Mouse (Mus musculus): ENCODE results near the gene Zfp128. TPM values are rescaled to one million over a fixed set of nuclear protein-coding genes. Genes with fewer than 3 reads are reported as not detected.
"Not testable (repeated sequence)": the region's sequence is repeated elsewhere in the genome, so short reads cannot be mapped to it uniquely, and the experiment has no call there.

Gene Zfp128
- polyA plus RNA-seq, 1 experiment from 2014 or later = 3.8 TPM

DNA sequence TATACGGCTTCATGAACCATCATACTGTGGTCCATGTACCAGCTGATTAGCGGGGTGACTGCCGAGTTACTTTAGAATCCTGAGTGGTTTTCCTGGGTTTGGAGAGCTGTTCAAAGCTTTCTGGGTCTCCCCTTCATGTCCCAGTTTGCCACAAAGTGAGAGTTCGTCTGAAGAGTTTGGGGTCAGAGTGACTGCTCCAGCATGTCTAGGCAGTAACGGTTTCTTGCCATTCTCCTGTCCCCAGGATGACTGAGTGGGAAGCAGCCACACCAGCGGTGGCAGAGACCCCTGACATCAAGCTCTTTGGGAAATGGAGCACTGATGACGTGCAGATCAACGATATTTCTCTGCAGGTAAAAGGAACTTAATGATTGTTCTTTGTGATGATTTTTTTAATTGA lies 41.8 kb downstream of the Zfp128 start:
- WGBS = 3% methylated on average over 8 of the region's 8 CpGs
- Histone ChIP-seq H3K27me3 (ENCODE audit: control insufficient read depth, insufficient read depth, low read length) (no peaks in the 10 kb centered on the region), H3K4me1 (ENCODE audit: control insufficient read depth in 2 of 2, insufficient read depth in 2 of 2, low read length in 2 of 2) (peaks cover 4 to 13% of the 10 kb centered on the region in 2 experiments; a peak in 3 of 4 replicates), H3K4me3 (ENCODE audit: control insufficient read depth in 1 of 2, insufficient read depth in 1 of 2, low read depth in 1 of 2, low read length in 2 of 2) (peak overlapping the region; percentile 83 to 86), H3K9ac (ENCODE audit: low read length) (peak overlapping the region; percentile 91), H3K27ac (replicated peaks in 1 of 2; ENCODE audit: control insufficient read depth in 1 of 2, insufficient read depth in 1 of 2, low read depth in 2 of 2, low read length in 2 of 2) (peak overlapping the region in 1 of 2 experiments; percentile 31; a peak in 1 of 4 replicates), H3K9me3 (ENCODE audit: control insufficient read depth, low read length) (no peaks in the 10 kb centered on the region), H3K36me3 (ENCODE audit: control insufficient read depth, insufficient read depth, low read length) (peaks cover 43% of the 10 kb centered on the region), H3K4me2 (ENCODE audit: low read length) (peak overlapping the region; percentile 87)
- no peak for ATAC-seq (ENCODE audit: insufficient number of reproducible peaks, insufficient read depth, low FRiP score, low read depth)

DNA sequence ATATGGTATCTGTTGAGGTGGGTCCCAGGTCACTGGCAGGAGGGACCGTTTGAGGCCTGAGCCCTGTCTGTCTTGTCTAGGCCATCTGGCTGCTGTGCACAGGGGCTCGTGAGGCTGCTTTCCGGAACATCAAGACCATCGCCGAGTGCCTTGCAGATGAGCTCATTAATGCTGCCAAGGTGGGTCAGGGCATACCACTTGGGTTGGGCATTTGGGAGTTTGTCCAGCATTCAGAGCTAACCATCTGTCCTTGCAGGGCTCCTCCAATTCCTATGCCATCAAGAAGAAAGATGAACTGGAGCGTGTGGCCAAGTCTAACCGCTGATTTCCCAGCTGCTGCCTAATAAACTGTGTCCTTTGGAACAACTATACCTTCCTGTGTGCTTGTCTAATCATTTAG lies 45.3 kb downstream of the Zfp128 start:
- H3K4me1 ChIP-seq (ENCODE audit: control insufficient read depth in 2 of 2, insufficient read depth in 2 of 2, low read length in 2 of 2) = peaks cover 6 to 17% of the 10 kb centered on the region in 2 experiments; a peak in 3 of 4 replicates
- no peak overlapping the region for H3K4me2 ChIP-seq (ENCODE audit: low read length)
- no peak for ATAC-seq (ENCODE audit: insufficient number of reproducible peaks, insufficient read depth, low FRiP score, low read depth)
- no peaks in the 10 kb centered on the region for H3K27me3 ChIP-seq (ENCODE audit: control insufficient read depth, insufficient read depth, low read length)
- 79% methylated on average over 7 of the region's 7 CpGs for WGBS
- peaks cover 43% of the 10 kb centered on the region for H3K36me3 ChIP-seq (ENCODE audit: control insufficient read depth, insufficient read depth, low read length)
- no peak overlapping the region for H3K4me3 ChIP-seq (ENCODE audit: control insufficient read depth in 1 of 2, insufficient read depth in 1 of 2, low read depth in 1 of 2, low read length in 2 of 2)
- H3K27ac ChIP-seq (replicated peaks in 1 of 2; ENCODE audit: control insufficient read depth in 1 of 2, insufficient read depth in 1 of 2, low read depth in 2 of 2, low read length in 2 of 2) = no peak overlapping the region
- no peaks in the 10 kb centered on the region for H3K9me3 ChIP-seq (ENCODE audit: control insufficient read depth, low read length)
- no peak overlapping the region for H3K9ac ChIP-seq (ENCODE audit: low read length)

DNA sequence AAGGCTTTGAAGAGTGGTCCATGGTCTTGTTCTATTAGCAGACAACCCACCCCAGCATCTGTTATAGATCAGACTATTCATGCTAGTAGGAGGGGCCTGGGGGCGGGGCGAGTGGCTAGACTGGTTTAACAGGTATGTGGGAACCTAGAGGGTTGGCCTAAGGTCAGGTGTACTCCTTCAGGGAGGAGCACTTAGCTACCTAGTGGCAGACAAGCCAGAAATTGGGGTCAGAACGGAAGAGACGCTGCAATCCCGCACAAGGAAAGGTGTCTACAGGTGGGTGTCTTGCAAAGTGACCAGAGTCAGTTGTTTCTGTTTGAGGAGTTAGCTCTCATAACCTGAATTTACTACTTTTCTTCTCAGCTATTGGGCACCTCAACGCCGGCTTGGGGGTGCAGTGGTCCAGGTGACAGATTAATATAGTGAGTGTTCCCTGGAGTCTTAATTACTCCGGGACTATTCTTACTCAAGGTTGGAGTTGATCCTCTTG lies 46.3 kb downstream of the Zfp128 start, which contains the start of gene Rnf225:
Gene Rnf225, plus strand, starts transcription at position 226 of the 490 bp plus-strand sequence.
- H3K27ac ChIP-seq (replicated peaks in 1 of 2; ENCODE audit: control insufficient read depth in 1 of 2, insufficient read depth in 1 of 2, low read depth in 2 of 2, low read length in 2 of 2) = no peak within 1 kb of the TSS
- ATAC-seq (ENCODE audit: insufficient number of reproducible peaks, insufficient read depth, low FRiP score, low read depth) = no peak

DNA sequence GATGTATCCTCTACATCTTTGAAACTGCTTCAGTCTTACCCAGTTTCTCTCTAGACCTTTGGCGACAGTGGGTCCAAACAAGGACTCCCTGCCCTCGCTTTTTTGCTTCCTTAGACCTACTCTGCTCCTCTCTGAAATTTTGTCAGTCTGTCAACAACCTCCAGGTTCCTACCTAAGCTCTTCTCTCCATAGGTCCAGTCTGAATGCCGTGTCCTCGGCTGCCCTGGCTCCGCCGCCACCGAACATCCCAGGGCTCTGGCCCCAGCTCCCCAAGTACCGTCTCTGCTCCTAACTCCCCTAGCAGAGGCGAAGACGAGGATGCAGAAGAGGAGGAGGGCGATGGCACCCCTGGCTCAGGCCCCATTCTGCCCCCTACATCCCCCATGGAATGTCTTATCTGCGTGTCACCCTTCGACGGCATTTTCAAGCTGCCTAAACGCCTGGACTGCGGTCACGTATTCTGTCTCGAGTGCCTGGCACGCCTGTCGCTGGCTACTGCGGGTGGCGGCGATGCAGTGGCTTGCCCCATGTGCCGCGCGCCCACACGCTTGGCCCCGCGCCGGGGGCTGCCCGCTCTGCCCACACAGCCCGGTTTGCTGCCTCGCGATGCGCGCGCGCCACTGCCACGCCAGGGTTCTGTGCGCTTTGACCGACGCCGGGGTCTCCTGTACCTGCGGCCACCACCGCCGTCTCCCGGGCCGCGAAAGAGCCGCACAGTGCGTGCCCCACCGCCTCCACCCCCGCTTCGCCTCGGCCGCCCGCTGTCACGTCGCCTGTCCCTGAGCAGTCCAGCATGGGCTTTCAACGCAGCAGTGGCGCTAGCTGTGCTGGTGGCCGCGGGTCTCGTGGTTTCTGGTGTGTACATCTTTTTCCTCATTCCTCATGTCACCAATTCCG lies 47.0 kb downstream of the Zfp128 start:
- peak; percentile 18 for ATAC-seq (ENCODE audit: insufficient number of reproducible peaks, insufficient read depth, low FRiP score, low read depth)
- Histone ChIP-seq H3K27ac (replicated peaks in 1 of 2; ENCODE audit: control insufficient read depth in 1 of 2, insufficient read depth in 1 of 2, low read depth in 2 of 2, low read length in 2 of 2) (no peak overlapping the region), H3K4me1 (ENCODE audit: control insufficient read depth in 2 of 2, insufficient read depth in 2 of 2, low read length in 2 of 2) (peaks cover 4 to 14% of the 10 kb centered on the region in 2 experiments; a peak in 3 of 4 replicates), H3K4me3 (ENCODE audit: control insufficient read depth in 1 of 2, insufficient read depth in 1 of 2, low read depth in 1 of 2, low read length in 2 of 2) (peak overlapping the region; percentile 39 to 45), H3K9ac (ENCODE audit: low read length) (peak overlapping the region; percentile 74), H3K4me2 (ENCODE audit: low read length) (peak overlapping the region; percentile 87), H3K36me3 (ENCODE audit: control insufficient read depth, insufficient read depth, low read length) (peaks cover 43% of the 10 kb centered on the region), H3K27me3 (ENCODE audit: control insufficient read depth, insufficient read depth, low read length) (no peaks in the 10 kb centered on the region), H3K9me3 (ENCODE audit: control insufficient read depth, low read length) (no peaks in the 10 kb centered on the region)
- 4% methylated on average over 65 of the region's 65 CpGs for WGBS

More for the DNA sequence above, 46.3 kb downstream of the Zfp128 start, which contains the start of gene Rnf225:
- H3K4me1 ChIP-seq (ENCODE audit: control insufficient read depth in 2 of 2, insufficient read depth in 2 of 2, low read length in 2 of 2) = peaks cover 6 to 17% of the 10 kb centered on the region in 2 experiments; a peak in 3 of 4 replicates
- peak within 1 kb of the TSS; percentile 74 for H3K9ac ChIP-seq (ENCODE audit: low read length)
- no peaks in the 10 kb centered on the region for H3K9me3 ChIP-seq (ENCODE audit: control insufficient read depth, low read length)
- peak within 1 kb of the TSS; percentile 87 for H3K4me2 ChIP-seq (ENCODE audit: low read length)
- no peaks in the 10 kb centered on the region for H3K27me3 ChIP-seq (ENCODE audit: control insufficient read depth, insufficient read depth, low read length)
- peak within 1 kb of the TSS; percentile 39 to 45 for H3K4me3 ChIP-seq (ENCODE audit: control insufficient read depth in 1 of 2, insufficient read depth in 1 of 2, low read depth in 1 of 2, low read length in 2 of 2)
- H3K36me3 ChIP-seq (ENCODE audit: control insufficient read depth, insufficient read depth, low read length) = peaks cover 43% of the 10 kb centered on the region
- WGBS = 29% methylated on average over 8 of the region's 8 CpGs

DNA sequence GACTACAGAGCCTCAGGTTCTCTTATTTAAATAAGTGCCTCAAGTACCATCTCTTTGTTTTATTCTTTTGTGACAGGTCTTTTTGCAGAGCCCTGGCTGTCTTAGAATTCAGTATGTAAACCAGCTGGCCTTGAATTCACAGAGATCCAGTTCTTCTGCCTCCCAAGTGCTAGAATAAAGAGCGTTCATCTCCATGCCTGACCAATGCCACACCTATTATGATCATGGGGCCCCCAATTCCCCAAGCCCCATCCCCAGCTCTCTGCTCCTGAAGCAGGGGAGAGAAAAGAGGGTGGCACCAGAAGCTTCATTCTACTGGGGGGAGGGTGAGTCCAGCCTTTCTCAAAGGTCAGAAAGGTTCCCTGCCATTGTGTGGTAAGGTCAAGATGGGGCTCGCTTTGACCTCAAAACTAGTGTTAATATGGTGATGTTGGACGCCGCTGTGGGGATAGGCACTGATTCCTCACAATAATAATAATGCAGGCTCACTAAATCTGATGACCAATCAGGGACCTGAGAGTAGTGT lies 52.7 kb downstream of the Zfp128 start:
- no peaks in the 10 kb centered on the region for H3K36me3 ChIP-seq (ENCODE audit: control insufficient read depth, insufficient read depth, low read length)
- no peaks in the 10 kb centered on the region for H3K27me3 ChIP-seq (ENCODE audit: control insufficient read depth, insufficient read depth, low read length)
- no peak for ATAC-seq (ENCODE audit: insufficient number of reproducible peaks, insufficient read depth, low FRiP score, low read depth)
- H3K27ac ChIP-seq (replicated peaks in 1 of 2; ENCODE audit: control insufficient read depth in 1 of 2, insufficient read depth in 1 of 2, low read depth in 2 of 2, low read length in 2 of 2) = no peak overlapping the region
- no peak overlapping the region for H3K9ac ChIP-seq (ENCODE audit: low read length)
- 76% methylated on average over 4 of the region's 4 CpGs for WGBS
- H3K9me3 ChIP-seq (ENCODE audit: control insufficient read depth, low read length) = no peaks in the 10 kb centered on the region
- no peak overlapping the region for H3K4me2 ChIP-seq (ENCODE audit: low read length)
- H3K4me3 ChIP-seq (ENCODE audit: control insufficient read depth in 1 of 2, insufficient read depth in 1 of 2, low read depth in 1 of 2, low read length in 2 of 2) = no peak overlapping the region
- no peaks in the 10 kb centered on the region for H3K4me1 ChIP-seq (ENCODE audit: control insufficient read depth in 2 of 2, insufficient read depth in 2 of 2, low read length in 2 of 2)

DNA sequence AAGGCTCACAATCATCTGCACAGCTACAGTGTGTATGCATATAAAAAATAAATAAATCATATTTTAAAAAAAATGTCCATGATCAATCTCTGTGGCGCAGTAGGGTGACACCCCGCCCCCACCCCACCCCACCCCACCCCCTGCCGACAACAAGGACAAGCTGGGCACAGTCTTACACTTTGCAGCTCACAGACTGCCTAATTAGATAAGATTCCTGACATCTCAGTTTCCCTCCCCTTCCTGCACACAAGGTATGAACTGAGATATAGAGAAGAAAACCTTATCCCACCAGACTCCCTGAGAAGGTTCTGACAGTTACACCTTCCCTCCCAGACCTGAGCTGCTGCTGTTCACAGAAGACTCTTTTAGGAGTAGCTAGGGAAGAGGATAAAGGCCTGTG lies 53.8 kb downstream of the Zfp128 start:
- Histone ChIP-seq H3K27ac (replicated peaks in 1 of 2; ENCODE audit: control insufficient read depth in 1 of 2, insufficient read depth in 1 of 2, low read depth in 2 of 2, low read length in 2 of 2) (no peak overlapping the region), H3K9me3 (ENCODE audit: control insufficient read depth, low read length) (no peaks in the 10 kb centered on the region), H3K9ac (ENCODE audit: low read length) (no peak overlapping the region), H3K4me2 (ENCODE audit: low read length) (no peak overlapping the region), H3K4me3 (ENCODE audit: control insufficient read depth in 1 of 2, insufficient read depth in 1 of 2, low read depth in 1 of 2, low read length in 2 of 2) (no peak overlapping the region), H3K36me3 (ENCODE audit: control insufficient read depth, insufficient read depth, low read length) (no peaks in the 10 kb centered on the region), H3K4me1 (ENCODE audit: control insufficient read depth in 2 of 2, insufficient read depth in 2 of 2, low read length in 2 of 2) (no peaks in the 10 kb centered on the region), H3K27me3 (ENCODE audit: control insufficient read depth, insufficient read depth, low read length) (no peaks in the 10 kb centered on the region)
- ATAC-seq (ENCODE audit: insufficient number of reproducible peaks, insufficient read depth, low FRiP score, low read depth) = no peak
- 65% methylated on average over 3 of the region's 3 CpGs for WGBS

DNA sequence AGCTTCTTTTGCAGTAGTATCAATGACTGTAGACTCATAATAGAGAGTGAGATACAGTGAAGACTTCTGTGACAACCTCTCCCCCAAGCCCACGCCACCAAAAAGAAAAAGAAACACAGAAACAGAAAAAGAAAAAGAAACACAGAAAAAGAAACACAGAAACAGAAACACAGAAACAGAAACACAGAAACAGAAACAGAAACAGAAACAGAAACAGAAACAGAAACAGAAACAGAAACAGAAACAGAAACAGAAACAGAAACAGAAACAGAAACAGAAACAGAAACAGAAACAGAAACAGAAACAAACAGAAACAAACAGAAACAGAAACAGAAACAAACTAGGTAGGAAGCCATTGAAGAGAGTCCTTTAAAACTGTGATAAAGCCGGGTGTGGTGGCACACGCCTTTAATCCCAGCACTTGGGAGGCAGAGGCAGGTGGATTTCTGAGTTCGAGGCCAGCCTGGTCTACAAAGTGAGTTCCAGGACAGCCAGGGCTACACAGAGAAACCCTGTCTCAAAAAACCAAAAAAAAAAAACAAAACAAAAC lies 56.4 kb downstream of the Zfp128 start:
- H3K4me1 ChIP-seq (ENCODE audit: control insufficient read depth in 2 of 2, insufficient read depth in 2 of 2, low read length in 2 of 2); H3K4me3 ChIP-seq (ENCODE audit: control insufficient read depth in 1 of 2, insufficient read depth in 1 of 2, low read depth in 1 of 2, low read length in 2 of 2); H3K4me2 ChIP-seq (ENCODE audit: low read length); H3K36me3 ChIP-seq (ENCODE audit: control insufficient read depth, insufficient read depth, low read length); H3K27ac ChIP-seq (replicated peaks in 1 of 2; ENCODE audit: control insufficient read depth in 1 of 2, insufficient read depth in 1 of 2, low read depth in 2 of 2, low read length in 2 of 2); ATAC-seq (ENCODE audit: insufficient number of reproducible peaks, insufficient read depth, low FRiP score, low read depth); H3K27me3 ChIP-seq (ENCODE audit: control insufficient read depth, insufficient read depth, low read length); H3K9ac ChIP-seq (ENCODE audit: low read length); H3K9me3 ChIP-seq (ENCODE audit: control insufficient read depth, low read length): not testable (repeated sequence)
- 85% methylated on average over 4 of the region's 4 CpGs for WGBS

Measured in heart, embryonic 14.5 days (tissue).